Mouse (Mus musculus): ENCODE results near the gene Gm42372.

Gm42372 gene

DNA sequence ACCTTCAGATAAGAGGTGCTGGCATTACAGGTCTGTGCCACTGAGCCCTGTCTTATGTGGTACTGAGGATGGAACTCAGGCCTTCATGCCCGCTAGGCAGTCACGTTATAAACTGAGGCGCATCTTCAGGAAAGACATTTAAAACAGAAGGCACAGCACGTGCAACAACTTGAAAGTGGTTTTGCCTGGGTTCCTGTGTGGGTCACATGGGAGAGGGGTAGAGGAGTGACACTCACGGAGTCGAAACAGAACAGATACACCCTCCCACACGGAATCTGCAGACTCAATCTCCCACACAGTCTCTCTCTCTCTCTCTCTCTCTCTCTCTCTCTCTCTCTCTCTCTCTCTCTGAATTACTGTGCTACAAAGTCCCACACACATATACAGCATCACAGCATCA lies 47.4 kb downstream of the Gm42372 start:
- DNase-seq (ENCODE audit: low read depth, low spot score): peak; percentile 49

All from CD4-positive, CD25-positive, alpha-beta regulatory T cell, adult 2 months (primary cell).